9 mouse cellular contexts compared by ENCODE assay signal in the genomic region with DNA sequence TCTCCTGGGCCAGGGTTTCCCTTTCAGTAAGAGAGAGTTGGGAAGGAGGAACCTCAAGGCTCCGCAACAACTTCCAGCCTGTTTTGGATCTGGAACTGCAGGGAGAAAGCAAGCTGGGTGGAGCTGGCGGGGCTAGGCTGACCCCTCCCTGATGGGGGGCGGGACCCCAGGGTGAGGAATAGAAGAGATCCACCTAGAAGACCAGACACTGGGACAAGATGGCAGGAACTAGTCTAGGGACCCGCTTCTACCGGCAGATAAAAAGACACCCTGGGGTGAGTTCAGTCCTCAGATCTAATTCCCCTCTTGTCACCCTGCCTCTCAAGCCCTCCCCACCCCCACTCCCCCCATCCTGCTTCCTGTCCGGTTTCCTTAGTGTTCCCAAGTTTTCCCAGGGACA. TPM values are rescaled to one million over a fixed set of nuclear protein-coding genes. Genes with fewer than 3 reads are reported as not detected.
A peak's percentile ranks its signal among the peaks of the same experiment; 100 is the strongest.
DNase-seq lines count a peak whose midpoint lies in the region; ATAC-seq and TF ChIP-seq lines count a peak whose summit lies in the region.
"Had no signal": no experiment of that assay in that cellular context is flagged by ENCODE, and none has a peak within 500 bp of the region (broad histone marks: within the 10 kb centered on the region; RNA-seq: fewer than 3 reads in every experiment).

Ndufa4l2 (plus strand) TSS at position 204 of the 400 bp plus-strand sequence.

- peak within 1 kb of the TSS; percentile 72 for H3K4me3 ChIP-seq in E14TG2a.4 (replicated peaks; ENCODE audit: low read length)
- H3K4me3 ChIP-seq in intestine, postnatal 0 days (ENCODE audit: low read depth, low read length): peak within 1 kb of the TSS; percentile 53; the same call in 1 of the 2 replicates
- 0 out of 2 replicates have a peak within 1 kb of the TSS, but pooled peaks have one; percentile 45 for H3K4me3 ChIP-seq in midbrain, embryonic 15.5 days

- TF ChIP-seq CTCF in E14TG2a.4 (conservative IDR thresholded peaks at IDR 0.05; ENCODE audit: low read length): no peak
- TF ChIP-seq CTCF in intestine, postnatal 0 days (IDR thresholded peaks at IDR 0.05; ENCODE audit: low read depth): no peak

- peaks cover 40% of the 10 kb centered on the region for H3K36me3 ChIP-seq in E14TG2a.4 (ENCODE audit: insufficient read depth, low read length)
- H3K36me3 ChIP-seq in intestine, postnatal 0 days (ENCODE audit: control insufficient read depth, insufficient read depth): peaks cover 18% of the 10 kb centered on the region
- no peaks in the 10 kb centered on the region for H3K36me3 ChIP-seq in midbrain, embryonic 15.5 days (replicated peaks)

- no peaks in the 10 kb centered on the region for H3K9me3 ChIP-seq in E14TG2a.4 (ENCODE audit: low read length)
- no peaks in the 10 kb centered on the region for H3K9me3 ChIP-seq in intestine, postnatal 0 days (ENCODE audit: control insufficient read depth)
- H3K9me3 ChIP-seq in midbrain, embryonic 15.5 days: no peaks in the 10 kb centered on the region

- H3K4me2 ChIP-seq in intestine, postnatal 0 days (replicated peaks; ENCODE audit: low read depth): peak within 1 kb of the TSS; percentile 96
- peak within 1 kb of the TSS; percentile 93 for H3K4me2 ChIP-seq in midbrain, embryonic 15.5 days

- ATAC-seq in intestine, postnatal 0 days: no peak
- ATAC-seq in midbrain, embryonic 15.5 days (replicated peaks): no peak
- ATAC-seq in activated CD4-positive, CD25-positive, alpha-beta regulatory T cell, adult 4 months: no peak
- ATAC-seq in inflammation-experienced regulatory T-cells, adult 6 months: no peak

- no peak within 1 kb of the TSS for H3K9ac ChIP-seq in intestine, postnatal 0 days (ENCODE audit: low read depth, low read length)
- 0 out of 2 replicates have a peak within 1 kb of the TSS, but pooled peaks have one; percentile 7 for H3K9ac ChIP-seq in midbrain, embryonic 15.5 days

- H3K27ac ChIP-seq in intestine, postnatal 0 days (ENCODE audit: low read depth, low read length): no peak within 1 kb of the TSS
- peak within 1 kb of the TSS; percentile 97 for H3K27ac ChIP-seq in midbrain, embryonic 15.5 days

- 34% methylated on average over 6 of the region's 6 CpGs for whole genome bisulfite sequencing in intestine, postnatal 0 days
- whole genome bisulfite sequencing in midbrain, embryonic 15.5 days: 17% methylated on average over 6 of the region's 6 CpGs

- peaks cover 98% of the 10 kb centered on the region for H3K4me1 ChIP-seq in E14TG2a.4 (replicated peaks; ENCODE audit: low read depth, low read length)
- H3K4me1 ChIP-seq in intestine, postnatal 0 days (replicated peaks; ENCODE audit: control insufficient read depth, insufficient read depth, low read length): peaks cover 22% of the 10 kb centered on the region; the same call in 1 of the 2 replicates
- H3K4me1 ChIP-seq in midbrain, embryonic 15.5 days: peaks cover 72% of the 10 kb centered on the region

- H3K27me3 ChIP-seq in E14TG2a.4 (ENCODE audit: insufficient read depth, low read length): peaks cover 75% of the 10 kb centered on the region
- H3K27me3 ChIP-seq in intestine, postnatal 0 days (replicated peaks; ENCODE audit: control insufficient read depth, insufficient read depth, low read length): peaks cover 40% of the 10 kb centered on the region
- peaks cover 16% of the 10 kb centered on the region; the same call in 1 of the 2 replicates for H3K27me3 ChIP-seq in midbrain, embryonic 15.5 days (replicated peaks)

- no peak for DNase-seq in adrenal gland, postnatal 10 days
- peak; percentile 99 for DNase-seq in heart, adult 11 months
- no peak for DNase-seq in ovary, adult 18-20 months (ENCODE audit: low spot score)

RNA-seq across cellular contexts. Expression of gene Ndufa4l2, which starts in this region (rescaled TPM):
- total RNA-seq in adrenal gland, postnatal 10 days (2021): 10 to 100 TPM; 49.3 to 56.4 TPM
- 19.9 and 21.9 TPM in 2 replicates for polyA plus RNA-seq in intestine, postnatal 0 days (2015; fragmentation: Nextera tagmentation; extraction: Ambion mirVana)
- polyA plus RNA-seq in midbrain, embryonic 15.5 days (2015; fragmentation: Nextera tagmentation; extraction: Ambion mirVana): 22.1 and 23.1 TPM in 2 replicates
- polyA plus RNA-seq in activated CD4-positive, CD25-positive, alpha-beta regulatory T cell, adult 4 months (2017; shearing (Covaris generic)): not detected
- not detected for polyA plus RNA-seq in inflammation-experienced regulatory T-cells, adult 6 months (2017; shearing (Covaris generic))
- total RNA-seq: neutrophil, adult 5-6 weeks had no signal

Comparison
In these comparisons a context has a peak if more than half of its experiments do, and no peak if none do; other contexts are left out.
1. RNA of gene Ndufa4l2 (polyA plus RNA-seq): 22.1 to 23.1 TPM in midbrain, embryonic 15.5 days and 19.9 to 21.9 TPM in intestine, postnatal 0 days; not detected in activated CD4-positive, CD25-positive, alpha-beta regulatory T cell, adult 4 months and not detected in inflammation-experienced regulatory T-cells, adult 6 months; every median in the first group is over 10 times any median in the second.
2. Peak in every context shown above with its lines, with median percentiles within 50 percentile points of each other: H3K4me3 ChIP-seq.